Mouse (Mus musculus): ENCODE measurements around the gene Prss12. TPM values are rescaled to one million over a fixed set of nuclear protein-coding genes. Genes with fewer than 3 reads are reported as not detected.
A peak's percentile ranks its signal among the peaks of the same experiment; 100 is the strongest.

The Prss12 gene
- polyA plus RNA-seq, 1 experiment from 2014 or later: 5.9 TPM

- Histone ChIP-seq H3K9me3 (ENCODE audit: control insufficient read depth) (no peaks in the 10 kb centered on the region), H3K4me1 (replicated peaks; ENCODE audit: control insufficient read depth, insufficient read depth, low read length) (no peaks in the 10 kb centered on the region), H3K9ac (ENCODE audit: low read depth, low read length) (no peak overlapping the region), H3K27ac (ENCODE audit: low read depth, low read length) (no peak overlapping the region), H3K4me2 (replicated peaks; ENCODE audit: low read depth) (no peak overlapping the region), H3K4me3 (ENCODE audit: low read depth, low read length) (no peak overlapping the region), H3K27me3 (replicated peaks; ENCODE audit: control insufficient read depth, insufficient read depth, low read length) (no peaks in the 10 kb centered on the region), H3K36me3 (ENCODE audit: control insufficient read depth, insufficient read depth) (no peaks in the 10 kb centered on the region)
- WGBS: 16% methylated on average over 1 of the region's 1 CpGs
- TF ChIP-seq CTCF (IDR thresholded peaks at IDR 0.05; ENCODE audit: low read depth): peak; percentile 50
- ATAC-seq: no peak
Observed at GRCm38 (mm10) chr3:123459492-123459891, 12.8 kb downstream of the Prss12 start.

- 75% methylated on average over 1 of the region's 1 CpGs for WGBS
- no peak overlapping the region for H3K9ac ChIP-seq (ENCODE audit: low read depth, low read length)
- no peak overlapping the region for H3K4me2 ChIP-seq (replicated peaks; ENCODE audit: low read depth)
Observed at GRCm38 (mm10) chr3:123460436-123460835, 13.7 kb downstream of the Prss12 start.

GRCm38 (mm10) chr3:123462264-123462663 lies 15.6 kb downstream of the Prss12 start:
- Histone ChIP-seq H3K4me1 (replicated peaks; ENCODE audit: control insufficient read depth, insufficient read depth, low read length) (no peaks in the 10 kb centered on the region), H3K36me3 (ENCODE audit: control insufficient read depth, insufficient read depth) (no peaks in the 10 kb centered on the region), H3K4me3 (ENCODE audit: low read depth, low read length) (no peak overlapping the region), H3K27me3 (replicated peaks; ENCODE audit: control insufficient read depth, insufficient read depth, low read length) (no peaks in the 10 kb centered on the region), H3K27ac (ENCODE audit: low read depth, low read length) (no peak overlapping the region), H3K9me3 (ENCODE audit: control insufficient read depth) (no peaks in the 10 kb centered on the region), H3K9ac (ENCODE audit: low read depth, low read length) (no peak overlapping the region), H3K4me2 (replicated peaks; ENCODE audit: low read depth) (no peak overlapping the region)
- no peak for ATAC-seq
- 77% methylated on average over 6 of the region's 6 CpGs for WGBS
- no peak for TF ChIP-seq CTCF (IDR thresholded peaks at IDR 0.05; ENCODE audit: low read depth)

More at GRCm38 (mm10) chr3:123460436-123460835, 13.7 kb downstream of the Prss12 start:
- H3K4me3 ChIP-seq (ENCODE audit: low read depth, low read length): no peak overlapping the region
- H3K27ac ChIP-seq (ENCODE audit: low read depth, low read length): no peak overlapping the region
- no peaks in the 10 kb centered on the region for H3K27me3 ChIP-seq (replicated peaks; ENCODE audit: control insufficient read depth, insufficient read depth, low read length)
- no peaks in the 10 kb centered on the region for H3K9me3 ChIP-seq (ENCODE audit: control insufficient read depth)
- H3K4me1 ChIP-seq (replicated peaks; ENCODE audit: control insufficient read depth, insufficient read depth, low read length): no peaks in the 10 kb centered on the region
- TF ChIP-seq CTCF (IDR thresholded peaks at IDR 0.05; ENCODE audit: low read depth): no peak
- H3K36me3 ChIP-seq (ENCODE audit: control insufficient read depth, insufficient read depth): no peaks in the 10 kb centered on the region
- ATAC-seq: no peak

GRCm38 (mm10) chr3:123476833-123477232 lies 30.1 kb downstream of the Prss12 start:
- Histone ChIP-seq H3K4me2 (replicated peaks; ENCODE audit: low read depth) (no peak overlapping the region), H3K27me3 (replicated peaks; ENCODE audit: control insufficient read depth, insufficient read depth, low read length) (no peaks in the 10 kb centered on the region), H3K27ac (ENCODE audit: low read depth, low read length) (no peak overlapping the region), H3K36me3 (ENCODE audit: control insufficient read depth, insufficient read depth) (no peaks in the 10 kb centered on the region), H3K4me1 (replicated peaks; ENCODE audit: control insufficient read depth, insufficient read depth, low read length) (no peaks in the 10 kb centered on the region), H3K9ac (ENCODE audit: low read depth, low read length) (no peak overlapping the region), H3K9me3 (ENCODE audit: control insufficient read depth) (no peaks in the 10 kb centered on the region), H3K4me3 (ENCODE audit: low read depth, low read length) (no peak overlapping the region)
- ATAC-seq: no peak
- no peak for TF ChIP-seq CTCF (IDR thresholded peaks at IDR 0.05; ENCODE audit: low read depth)
- WGBS: 79% methylated on average over 3 of the region's 3 CpGs

GRCm38 (mm10) chr3:123481266-123481665 lies 34.6 kb downstream of the Prss12 start:
- 61% methylated on average over 6 of the region's 6 CpGs for WGBS
- Histone ChIP-seq H3K9me3 (ENCODE audit: control insufficient read depth) (no peaks in the 10 kb centered on the region), H3K4me1 (replicated peaks; ENCODE audit: control insufficient read depth, insufficient read depth, low read length) (no peaks in the 10 kb centered on the region), H3K4me2 (replicated peaks; ENCODE audit: low read depth) (no peak overlapping the region), H3K36me3 (ENCODE audit: control insufficient read depth, insufficient read depth) (no peaks in the 10 kb centered on the region), H3K4me3 (ENCODE audit: low read depth, low read length) (no peak overlapping the region), H3K27ac (ENCODE audit: low read depth, low read length) (no peak overlapping the region), H3K9ac (ENCODE audit: low read depth, low read length) (no peak overlapping the region), H3K27me3 (replicated peaks; ENCODE audit: control insufficient read depth, insufficient read depth, low read length) (no peaks in the 10 kb centered on the region)
- no peak for ATAC-seq
- TF ChIP-seq CTCF (IDR thresholded peaks at IDR 0.05; ENCODE audit: low read depth): no peak

GRCm38 (mm10) chr3:123491814-123492213 lies 45.1 kb downstream of the Prss12 start:
- no peaks in the 10 kb centered on the region for H3K27me3 ChIP-seq (replicated peaks; ENCODE audit: control insufficient read depth, insufficient read depth, low read length)
- no peak overlapping the region for H3K4me2 ChIP-seq (replicated peaks; ENCODE audit: low read depth)
- ATAC-seq: no peak
- no peaks in the 10 kb centered on the region for H3K4me1 ChIP-seq (replicated peaks; ENCODE audit: control insufficient read depth, insufficient read depth, low read length)
- WGBS: 88% methylated on average over 1 of the region's 1 CpGs
- TF ChIP-seq CTCF (IDR thresholded peaks at IDR 0.05; ENCODE audit: low read depth): no peak
- no peaks in the 10 kb centered on the region for H3K9me3 ChIP-seq (ENCODE audit: control insufficient read depth)
- H3K9ac ChIP-seq (ENCODE audit: low read depth, low read length): no peak overlapping the region
- no peak overlapping the region for H3K4me3 ChIP-seq (ENCODE audit: low read depth, low read length)
- no peak overlapping the region for H3K27ac ChIP-seq (ENCODE audit: low read depth, low read length)
- H3K36me3 ChIP-seq (ENCODE audit: control insufficient read depth, insufficient read depth): no peaks in the 10 kb centered on the region

- WGBS: 96% methylated on average over 3 of the region's 3 CpGs
- Histone ChIP-seq H3K27me3 (replicated peaks; ENCODE audit: control insufficient read depth, insufficient read depth, low read length) (no peaks in the 10 kb centered on the region), H3K4me3 (ENCODE audit: low read depth, low read length) (no peak overlapping the region), H3K36me3 (ENCODE audit: control insufficient read depth, insufficient read depth) (no peaks in the 10 kb centered on the region), H3K4me2 (replicated peaks; ENCODE audit: low read depth) (no peak overlapping the region), H3K9ac (ENCODE audit: low read depth, low read length) (no peak overlapping the region), H3K27ac (ENCODE audit: low read depth, low read length) (no peak overlapping the region), H3K9me3 (ENCODE audit: control insufficient read depth) (no peaks in the 10 kb centered on the region), H3K4me1 (replicated peaks; ENCODE audit: control insufficient read depth, insufficient read depth, low read length) (no peaks in the 10 kb centered on the region)
- no peak for TF ChIP-seq CTCF (IDR thresholded peaks at IDR 0.05; ENCODE audit: low read depth)
- no peak for ATAC-seq
Observed at GRCm38 (mm10) chr3:123493163-123493562, 46.5 kb downstream of the Prss12 start.

Data from intestine, postnatal 0 days (tissue).